Mouse (Mus musculus) kidney, postnatal 36 days (tissue): ENCODE data around the gene Hba-x.
"Not testable (repeated sequence)": the region's sequence is repeated elsewhere in the genome, so short reads cannot be mapped to it uniquely, and the experiment has no call there.

Source experiments
- DNase-seq, 2 experiments: peaks; one replicate each; pipeline ENCODE4 v3.0.0; 2021 to 2022; ENCODE audit warnings: mixed read lengths in 2 of 2

Gene Hba-x

GRCm38 (mm10) chr11:32286695-32287492, 10.7 kb downstream of the Hba-x start, which contains the start of gene Hbq1b:
TSS of gene Hbq1b (plus strand) at chr11:32286965.
- DNase-seq, result peak; percentile 81 to 89

- no peak for DNase-seq
Observed at GRCm38 (mm10) chr11:32287493-32287825, 11.3 kb downstream of the Hba-x start.

GRCm38 (mm10) chr11:32292819-32293218, 16.6 kb downstream of the Hba-x start:
- DNase-seq, result not testable (repeated sequence)

GRCm38 (mm10) chr11:32293479-32293878, 17.3 kb downstream of the Hba-x start:
- not testable (repeated sequence) for DNase-seq

- not testable (repeated sequence) for DNase-seq
Observed at GRCm38 (mm10) chr11:32296203-32296602, 20.0 kb downstream of the Hba-x start, which contains the start of gene Hba-a2. TSS of gene Hba-a2 (plus strand) at chr11:32296489.

- not testable (repeated sequence) for DNase-seq
Observed at GRCm38 (mm10) chr11:32297417-32297816, 21.2 kb downstream of the Hba-x start.

- no peak for DNase-seq
Observed at GRCm38 (mm10) chr11:32297866-32298531, 21.8 kb downstream of the Hba-x start.

GRCm38 (mm10) chr11:32298532-32298918, 22.3 kb downstream of the Hba-x start:
- DNase-seq, result no peak

- DNase-seq, result peak; percentile 50 to 81
Observed at GRCm38 (mm10) chr11:32299865-32300264, 23.7 kb downstream of the Hba-x start, which contains the start of gene Hbq1a. TSS of gene Hbq1a (plus strand) at chr11:32300069.

- DNase-seq, result no peak
Observed at GRCm38 (mm10) chr11:32300279-32301267, 24.4 kb downstream of the Hba-x start.

GRCm38 (mm10) chr11:32301506-32301905, 25.3 kb downstream of the Hba-x start:
- DNase-seq, result no peak

GRCm38 (mm10) chr11:32302824-32303419, 26.7 kb downstream of the Hba-x start:
- no peak for DNase-seq

- DNase-seq, result no peak
Observed at GRCm38 (mm10) chr11:32303455-32303854, 27.3 kb downstream of the Hba-x start.

GRCm38 (mm10) chr11:32307006-32307405, 30.8 kb downstream of the Hba-x start:
- DNase-seq, result no peak

- DNase-seq, result no peak
Observed at GRCm38 (mm10) chr11:32309446-32309845, 33.2 kb downstream of the Hba-x start.

- no peak for DNase-seq
Observed at GRCm38 (mm10) chr11:32309928-32310327, 33.7 kb downstream of the Hba-x start.

GRCm38 (mm10) chr11:32316009-32316408, 39.8 kb downstream of the Hba-x start:
- no peak for DNase-seq

GRCm38 (mm10) chr11:32320507-32321195, 44.5 kb downstream of the Hba-x start:
- DNase-seq, result no peak

GRCm38 (mm10) chr11:32321196-32321565, 45.0 kb downstream of the Hba-x start:
- DNase-seq, result peak; percentile 48 to 84

GRCm38 (mm10) chr11:32324609-32325008, 48.4 kb downstream of the Hba-x start:
- DNase-seq, result peak; percentile 86 to 95
